ENCODE assay signal across 18 mouse cellular contexts in genomic region chr2:11367319-11367718, GRCm38 (mm10).
DNase-seq lines count a peak whose midpoint lies in the region; ATAC-seq and TF ChIP-seq lines count a peak whose summit lies in the region.
"Had no signal": no experiment of that assay in that cellular context is flagged by ENCODE, and none has a peak within 500 bp of the region (broad histone marks: within the 10 kb centered on the region; RNA-seq: fewer than 3 reads in every experiment).

No protein-coding gene starts in this region.

- peak; percentile 19 for DNase-seq in kidney, adult 9 months
- no peak for DNase-seq in kidney, adult 18-20 months
- DNase-seq in MEL (ENCODE audit: low read depth, low spot score) = peak; percentile 58
- no peak for DNase-seq in midbrain, embryonic 10.5 days (ENCODE audit: low spot score)
- no peak for DNase-seq in embryo, embryonic 10 days (ENCODE audit: low spot score)
- DNase-seq: adrenal gland, postnatal 10 days; cerebellum, adult 11 months; cerebellum, adult 8-10 months; cerebellum, postnatal 14 days; gastrocnemius, postnatal 10 days; heart, postnatal 36 days had no signal

- ATAC-seq in megakaryocyte, adult 5-6 weeks (ENCODE audit: poor library complexity, severe bottlenecking) = peak; percentile 45; the same call in 1 of the 2 replicates
- ATAC-seq: forebrain, embryonic 16.5 days; hindbrain, embryonic 16.5 days had no signal

- H3K36me3 ChIP-seq in MEL (ENCODE audit: control insufficient read depth in 1 of 2, insufficient read depth in 2 of 2, low read length in 2 of 2) = peaks cover 0 to 11% of the 10 kb centered on the region in 2 experiments; a peak in 2 of 4 replicates
- H3K36me3 ChIP-seq in midbrain, embryonic 10.5 days = no peaks in the 10 kb centered on the region
- H3K36me3 ChIP-seq: embryonic facial prominence, embryonic 13.5 days; forebrain, embryonic 12.5 days; heart, embryonic 12.5 days; hindbrain, embryonic 12.5 days had no signal

- no peak for TF ChIP-seq RAD21 in MEL (IDR thresholded peaks at IDR 0.05; ENCODE audit: low read depth, low read length)

- no peak overlapping the region for H3K9ac ChIP-seq in MEL (ENCODE audit: control insufficient read depth, low read depth, low read length, poor library complexity, severe bottlenecking)
- H3K9ac ChIP-seq: embryonic facial prominence, embryonic 13.5 days; forebrain, embryonic 12.5 days; heart, embryonic 12.5 days; hindbrain, embryonic 12.5 days had no signal

- no peak overlapping the region; the same call in 1 of the 2 replicates for H3K27ac ChIP-seq in MEL (ENCODE audit: control insufficient read depth, low read depth, low read length)
- no peak overlapping the region for H3K27ac ChIP-seq in midbrain, embryonic 10.5 days (replicated peaks)
- H3K27ac ChIP-seq: embryonic facial prominence, embryonic 13.5 days; forebrain, embryonic 12.5 days; hindbrain, embryonic 12.5 days had no signal

- peaks cover 4 to 10% of the 10 kb centered on the region in 2 experiments for H3K4me1 ChIP-seq in MEL (ENCODE audit: control insufficient read depth in 1 of 2, insufficient read depth in 2 of 2, low read length in 2 of 2)
- H3K4me1 ChIP-seq in midbrain, embryonic 10.5 days = no peaks in the 10 kb centered on the region
- H3K4me1 ChIP-seq: heart, embryonic 12.5 days; hindbrain, embryonic 12.5 days had no signal

- H3K4me3 ChIP-seq in MEL (ENCODE audit: control insufficient read depth in 1 of 2, insufficient read depth in 1 of 2, low read depth in 2 of 2, low read length in 2 of 2) = no peak overlapping the region
- H3K4me3 ChIP-seq in midbrain, embryonic 10.5 days = no peak overlapping the region
- H3K4me3 ChIP-seq: embryonic facial prominence, embryonic 13.5 days; forebrain, embryonic 12.5 days; heart, embryonic 12.5 days; hindbrain, embryonic 12.5 days had no signal

- H3K79me2 ChIP-seq in MEL (ENCODE audit: control insufficient read depth, insufficient read depth, low read length, poor library complexity) = no peaks in the 10 kb centered on the region

- H3K9me3 ChIP-seq in MEL (replicated peaks; ENCODE audit: insufficient read depth, low read length) = no peaks in the 10 kb centered on the region
- H3K9me3 ChIP-seq in midbrain, embryonic 10.5 days (replicated peaks) = no peaks in the 10 kb centered on the region
- H3K9me3 ChIP-seq: embryonic facial prominence, embryonic 13.5 days; forebrain, embryonic 12.5 days; heart, embryonic 12.5 days; hindbrain, embryonic 12.5 days had no signal

- peak in 1 of 2 experiments; percentile 36; a peak in 2 of 4 replicates for TF ChIP-seq EP300 in MEL (IDR thresholded peaks at IDR 0.05; ENCODE audit: low read depth in 1 of 2, low read length in 2 of 2)

- WGBS in midbrain, embryonic 10.5 days = 72% methylated on average over 2 of the region's 2 CpGs

- no peak for TF ChIP-seq CTCF in MEL (IDR thresholded peaks at IDR 0.05 in 2 of 3, conservative IDR thresholded peaks at IDR 0.05 in 1 of 3; ENCODE audit: control insufficient read depth in 1 of 3, insufficient read depth in 1 of 3, low read depth in 2 of 3, low read length in 3 of 3, poor library complexity in 1 of 3, severe bottlenecking in 1 of 3)

- no peak for TF ChIP-seq POLR2A in MEL (IDR thresholded peaks at IDR 0.05; ENCODE audit: control insufficient read depth in 1 of 2, insufficient read depth in 1 of 2, low read depth in 1 of 2, low read length in 2 of 2, poor library complexity in 1 of 2)

- no peaks in the 10 kb centered on the region for H3K27me3 ChIP-seq in MEL (ENCODE audit: control insufficient read depth in 1 of 2, insufficient read depth in 2 of 2, low read length in 2 of 2)
- H3K27me3 ChIP-seq in midbrain, embryonic 10.5 days (ENCODE audit: low read depth, poor library complexity, severe bottlenecking) = no peaks in the 10 kb centered on the region
- H3K27me3 ChIP-seq: embryonic facial prominence, embryonic 13.5 days; forebrain, embryonic 12.5 days; heart, embryonic 12.5 days; hindbrain, embryonic 12.5 days had no signal

TF ChIP-seq in MEL, 35 proteins besides CTCF, POLR2A, EP300 and RAD21:
- TF ChIP-seq SIN3A (IDR thresholded peaks at IDR 0.05; ENCODE audit: low read length) (0 out of 2 replicates have a peak, but pooled peaks have one; percentile 23), MEF2A (IDR thresholded peaks at IDR 0.05; ENCODE audit: extremely low read depth, insufficient replicate concordance, low read depth, low read length, poor library complexity, severe bottlenecking) (no peak), HCFC1 (IDR thresholded peaks at IDR 0.05; ENCODE audit: low read depth, low read length) (no peak), GABPA (IDR thresholded peaks at IDR 0.05; ENCODE audit: low read depth, low read length) (no peak), UBTF (IDR thresholded peaks at IDR 0.05; ENCODE audit: borderline replicate concordance, insufficient read depth, low read depth, low read length) (no peak), POLR2AphosphoS2 (IDR thresholded peaks at IDR 0.05; ENCODE audit: low read length) (no peak), POLR2AphosphoS5 (IDR thresholded peaks at IDR 0.05; ENCODE audit: borderline replicate concordance, low read depth, low read length) (no peak), GATA1 (IDR thresholded peaks at IDR 0.05; ENCODE audit: low read depth, low read length) (peak; percentile 63), ETS1 (IDR thresholded peaks at IDR 0.05; ENCODE audit: low read depth, low read length) (peak; percentile 57), MAZ (IDR thresholded peaks at IDR 0.05; ENCODE audit: low read depth, low read length) (no peak), TCF12 (IDR thresholded peaks at IDR 0.05; ENCODE audit: low read depth, low read length) (peak; percentile 43; the same call in 1 of the 2 replicates), MAX (IDR thresholded peaks at IDR 0.05; ENCODE audit: low read length) (no peak), USF2 (IDR thresholded peaks at IDR 0.05; ENCODE audit: borderline replicate concordance in 1 of 2, insufficient read depth in 1 of 2, low read depth in 1 of 2, low read length in 2 of 2) (no peak), ZNF384 (IDR thresholded peaks at IDR 0.05; ENCODE audit: low read depth, low read length) (no peak), JUND (IDR thresholded peaks at IDR 0.05; ENCODE audit: low read depth, low read length) (no peak), CHD2 (IDR thresholded peaks at IDR 0.05; ENCODE audit: low read length) (no peak), ZMIZ1 (IDR thresholded peaks at IDR 0.05; ENCODE audit: low read depth, low read length) (no peak), E2F4 (IDR thresholded peaks at IDR 0.05; ENCODE audit: borderline replicate concordance, low read depth, low read length) (no peak), ZC3H11A (IDR thresholded peaks at IDR 0.05; ENCODE audit: low read depth, low read length) (no peak), MYC (IDR thresholded peaks at IDR 0.05; ENCODE audit: low read depth, low read length) (no peak; the same call in 1 of the 2 replicates), NELFE (IDR thresholded peaks at IDR 0.05; ENCODE audit: low read depth, low read length) (no peak), USF1 (IDR thresholded peaks at IDR 0.05; ENCODE audit: low read depth, low read length) (no peak), ELF1 (IDR thresholded peaks at IDR 0.05; ENCODE audit: low read depth, low read length) (no peak), SMC3 (IDR thresholded peaks at IDR 0.05; ENCODE audit: low read depth, low read length) (no peak), NRF1 (IDR thresholded peaks at IDR 0.05; ENCODE audit: insufficient read depth, low read depth, low read length, poor library complexity, severe bottlenecking) (0 out of 2 replicates have a peak, but pooled peaks have one; percentile 6), TAL1 (IDR thresholded peaks at IDR 0.05; ENCODE audit: low read length) (no peak)

Comparison
In these comparisons a context has a peak if more than half of its experiments do, and no peak if none do; other contexts are left out.
1. DNase-seq: peak in kidney, adult 9 months (single experiment) and MEL (single experiment); none in kidney, adult 18-20 months (single experiment), midbrain, embryonic 10.5 days (single experiment) and embryo, embryonic 10 days (single experiment).